Mouse (Mus musculus): Measurements from ENCODE around the gene Phc2.

DNA sequence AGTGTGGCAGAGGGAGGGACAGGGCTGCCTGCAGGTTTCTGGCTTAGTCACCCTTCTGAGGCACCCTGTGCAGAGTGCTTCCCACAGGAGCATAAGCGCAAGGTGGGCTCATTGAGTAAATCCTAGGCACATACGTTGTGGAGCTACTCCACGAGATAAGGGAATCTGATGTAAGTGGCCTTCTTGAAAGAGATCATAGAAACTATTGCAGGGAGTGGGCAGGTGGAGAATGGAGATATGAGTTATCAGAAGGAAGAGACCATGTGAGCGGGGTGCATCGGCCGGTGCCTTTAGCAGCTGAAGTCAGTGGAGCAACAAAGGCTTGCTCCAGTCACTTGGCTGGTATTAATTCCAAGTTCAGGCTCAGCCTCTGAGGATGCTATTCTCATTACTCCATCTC lies 105.5 kb downstream of the Phc2 start:
- TF ChIP-seq MAFK (IDR thresholded peaks at IDR 0.05; ENCODE audit: insufficient read depth, low read depth, low read length) (no peak), HCFC1 (IDR thresholded peaks at IDR 0.05; ENCODE audit: borderline replicate concordance, insufficient read depth, low read length) (no peak), CHD2 (IDR thresholded peaks at IDR 0.05; ENCODE audit: low read depth, low read length) (no peak)

Data from ES-E14 (cell line).